Mouse (Mus musculus): ENCODE results near the gene Uqcr11.

Gene Uqcr11

DNA sequence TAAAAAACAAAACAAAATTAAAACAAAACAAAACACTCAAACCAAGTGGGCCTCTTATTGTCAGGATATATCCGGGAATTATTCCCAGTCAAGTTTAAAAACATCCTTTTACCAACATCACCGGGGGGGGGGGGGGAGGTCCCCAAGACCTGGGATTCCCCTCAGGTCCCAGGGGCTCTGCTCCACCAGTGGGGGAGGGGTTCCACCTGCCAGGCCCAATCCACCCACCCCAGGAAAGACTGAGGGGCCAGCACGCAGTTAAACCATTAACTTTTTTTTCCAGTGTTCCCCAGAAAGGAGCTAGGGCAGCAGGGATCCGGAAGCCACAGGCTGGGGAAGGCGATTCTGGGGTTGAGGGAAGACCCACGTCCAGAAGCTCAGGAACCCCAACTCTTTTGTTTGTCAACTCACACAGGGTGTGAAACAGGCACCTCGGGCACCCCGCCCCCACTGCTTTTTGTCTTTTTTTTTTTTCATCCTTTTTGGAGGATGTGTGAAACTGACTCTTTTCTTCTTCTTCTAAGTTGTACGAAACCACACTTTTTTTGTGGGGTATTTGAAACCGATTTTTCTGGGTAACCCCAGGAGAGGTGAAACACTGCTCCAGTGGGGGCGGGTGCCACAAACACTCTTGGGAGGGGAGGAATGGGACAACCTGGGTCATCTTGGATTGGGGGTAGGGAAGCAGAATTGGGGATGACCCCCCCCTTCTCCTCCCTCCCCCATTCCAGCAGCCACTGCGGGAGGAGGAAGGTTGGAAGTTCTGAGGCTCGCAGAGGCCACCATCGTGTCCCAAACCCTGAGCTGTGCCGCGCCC lies 25.1 kb upstream of the Uqcr11 start:
- DNase-seq (ENCODE audit: low spot score in 2 of 2), result no peak

GRCm38 (mm10) chr10:80430375-80430980 lies 23.8 kb upstream of the Uqcr11 start:
- DNase-seq (ENCODE audit: low spot score in 2 of 2), result no peak

- DNase-seq (ENCODE audit: low spot score in 2 of 2), result no peak
Observed at GRCm38 (mm10) chr10:80429800-80430199, 23.2 kb upstream of the Uqcr11 start.

GRCm38 (mm10) chr10:80425041-80425440 lies 18.4 kb upstream of the Uqcr11 start:
- DNase-seq (ENCODE audit: low spot score in 2 of 2), result no peak

DNA sequence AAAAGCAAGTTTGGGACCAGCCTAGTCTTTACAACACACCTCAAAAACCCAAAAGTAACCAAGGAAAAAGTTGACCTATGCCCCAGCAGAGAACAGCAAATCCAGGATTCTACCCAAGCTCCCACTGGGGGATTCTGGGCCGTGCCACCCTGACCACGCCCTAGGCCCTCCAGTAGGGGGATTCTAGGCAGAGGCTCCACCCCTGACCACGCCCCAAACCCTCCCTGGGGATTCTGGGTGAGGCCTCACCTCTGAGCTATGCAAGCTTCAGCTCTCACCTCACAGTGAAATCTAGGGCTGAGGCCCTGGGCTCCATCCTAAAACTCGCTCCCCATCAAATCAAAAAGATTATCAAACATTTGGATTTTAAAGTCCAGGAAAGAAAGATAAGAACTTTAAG lies 16.9 kb upstream of the Uqcr11 start:
- DNase-seq (ENCODE audit: low spot score in 2 of 2), result no peak

DNA sequence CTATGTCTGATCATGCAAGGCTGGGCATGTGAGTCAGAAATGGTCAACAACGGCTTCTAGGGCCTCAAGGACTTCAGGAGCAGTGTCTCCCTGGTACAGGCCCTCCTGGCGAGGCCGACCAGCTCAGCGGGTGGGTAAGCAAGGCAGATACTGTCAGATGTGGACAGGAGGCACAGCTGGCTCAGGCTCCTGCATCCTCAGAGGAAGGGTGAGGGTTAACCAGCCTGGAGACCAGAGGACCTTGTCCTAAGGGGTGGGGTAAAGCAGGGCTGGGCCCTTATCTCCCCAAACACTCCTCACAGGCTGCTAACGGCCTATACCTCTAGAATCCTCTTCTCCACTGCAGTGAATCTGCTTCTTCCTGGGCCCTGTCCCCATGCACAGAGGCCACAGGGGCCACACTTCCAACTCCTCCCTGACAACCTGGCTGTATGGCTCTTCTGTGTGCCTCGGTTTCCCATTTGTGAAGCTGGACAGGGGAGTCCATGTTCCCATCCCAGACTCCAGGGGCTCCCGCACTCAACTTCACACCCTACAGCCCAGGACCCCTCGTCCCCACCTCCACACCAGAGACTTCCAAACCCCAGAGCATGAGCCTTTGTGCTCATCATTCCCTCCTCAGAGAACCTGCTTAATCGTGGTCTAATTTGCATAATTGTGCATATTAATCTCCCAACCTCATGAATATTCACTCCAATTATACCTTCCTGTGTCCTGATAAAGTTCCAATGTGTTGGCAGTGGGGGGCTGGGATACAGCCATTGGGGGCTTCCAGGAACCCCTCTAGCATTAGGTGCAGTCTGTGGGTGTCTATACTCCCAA lies 15.2 kb upstream of the Uqcr11 start:
- no peak for DNase-seq (ENCODE audit: low spot score in 2 of 2)

DNA sequence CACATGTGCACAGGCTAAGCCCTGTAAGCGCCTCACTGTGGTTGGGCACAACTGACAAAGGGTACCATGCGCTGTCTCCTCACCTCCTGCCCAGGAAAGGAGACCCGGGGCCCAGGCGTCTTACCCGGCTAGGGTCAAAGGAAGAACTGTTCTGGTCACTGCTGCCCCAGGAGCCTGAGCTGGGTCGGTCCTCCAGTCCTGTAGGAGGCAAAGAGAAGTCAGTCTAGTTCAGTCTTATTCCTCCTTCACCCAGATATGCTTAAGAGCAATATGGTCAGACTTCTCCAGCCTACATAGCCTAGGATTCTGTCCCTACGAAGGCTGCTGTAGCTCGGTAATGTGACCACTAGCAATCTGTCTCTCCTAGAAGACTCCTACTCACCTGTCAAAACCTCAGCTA lies 14.6 kb upstream of the Uqcr11 start:
- DNase-seq (ENCODE audit: low spot score in 2 of 2), result no peak

GRCm38 (mm10) chr10:80420729-80421128 lies 14.1 kb upstream of the Uqcr11 start:
- DNase-seq (ENCODE audit: low spot score in 2 of 2), result no peak

- no peak for DNase-seq (ENCODE audit: low spot score in 2 of 2)
Observed at GRCm38 (mm10) chr10:80419419-80419818, 12.8 kb upstream of the Uqcr11 start.

- no peak for DNase-seq (ENCODE audit: low spot score in 2 of 2)
Observed at GRCm38 (mm10) chr10:80418311-80418710, 11.7 kb upstream of the Uqcr11 start.

- no peak for DNase-seq (ENCODE audit: low spot score in 2 of 2)
Observed at GRCm38 (mm10) chr10:80417841-80418240, 11.2 kb upstream of the Uqcr11 start.

- DNase-seq (ENCODE audit: low spot score in 2 of 2), result no peak
Observed at GRCm38 (mm10) chr10:80417371-80417770, 10.7 kb upstream of the Uqcr11 start.

DNA sequence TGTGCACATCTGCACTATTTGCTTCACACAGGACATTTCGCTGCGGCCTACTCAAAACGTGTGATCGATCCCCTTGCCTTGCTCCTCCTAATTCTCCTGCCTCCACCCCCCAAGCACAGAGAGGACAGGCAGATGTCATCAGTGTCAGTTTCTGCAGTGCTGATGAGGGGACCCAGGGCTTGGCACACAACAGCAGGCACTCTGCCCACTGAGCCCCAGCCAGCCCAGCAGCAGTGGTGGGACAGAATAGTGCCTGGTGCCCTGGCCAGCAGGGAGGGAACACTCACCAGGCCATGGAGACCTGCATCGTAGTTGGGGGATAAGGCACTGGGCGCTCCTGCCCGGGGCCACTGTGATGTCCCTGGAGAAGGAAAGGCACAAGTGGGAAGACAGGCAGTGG lies 8.9 kb upstream of the Uqcr11 start:
- DNase-seq (ENCODE audit: low spot score in 2 of 2), result no peak

- DNase-seq (ENCODE audit: low spot score in 2 of 2), result peak in 1 of 2 experiments; percentile 50
Observed at GRCm38 (mm10) chr10:80412656-80413541, 6.3 kb upstream of the Uqcr11 start.

- DNase-seq (ENCODE audit: low spot score in 2 of 2), result no peak
Observed at GRCm38 (mm10) chr10:80407924-80408323, 1.3 kb upstream of the Uqcr11 start.

DNA sequence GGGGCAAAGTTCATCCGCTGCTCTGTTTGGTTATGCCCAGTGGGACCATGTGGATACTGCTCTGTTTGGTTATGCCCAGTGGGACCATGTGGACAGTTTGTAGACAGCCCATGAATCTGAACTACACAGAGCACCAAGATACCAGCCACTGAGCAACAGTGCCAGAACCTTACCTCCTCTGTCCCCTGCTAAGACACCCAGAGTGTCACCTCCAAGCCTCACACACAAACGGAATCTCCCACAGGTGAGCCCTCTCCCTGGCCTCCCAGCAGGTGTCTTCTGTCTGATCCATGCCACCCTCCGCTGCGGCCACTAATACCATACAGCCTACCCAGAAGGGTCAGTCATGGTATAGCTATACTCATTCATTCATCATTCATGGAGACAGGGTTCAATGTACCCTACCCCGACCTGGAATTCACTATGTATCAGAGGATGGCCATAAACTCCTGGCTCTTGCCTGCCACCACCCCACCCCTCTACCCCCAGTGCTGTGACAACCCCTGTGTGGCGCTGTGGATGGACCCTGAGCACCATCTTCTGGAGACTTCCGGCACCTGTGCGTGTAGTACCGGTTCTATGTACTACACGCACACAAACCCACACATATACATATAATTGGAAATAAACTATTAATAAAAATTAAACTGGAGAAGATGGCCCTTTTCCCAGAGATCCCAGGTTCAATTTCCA lies 1.0 kb downstream of the Uqcr11 start:
- no peak for DNase-seq (ENCODE audit: low spot score in 2 of 2)

DNA sequence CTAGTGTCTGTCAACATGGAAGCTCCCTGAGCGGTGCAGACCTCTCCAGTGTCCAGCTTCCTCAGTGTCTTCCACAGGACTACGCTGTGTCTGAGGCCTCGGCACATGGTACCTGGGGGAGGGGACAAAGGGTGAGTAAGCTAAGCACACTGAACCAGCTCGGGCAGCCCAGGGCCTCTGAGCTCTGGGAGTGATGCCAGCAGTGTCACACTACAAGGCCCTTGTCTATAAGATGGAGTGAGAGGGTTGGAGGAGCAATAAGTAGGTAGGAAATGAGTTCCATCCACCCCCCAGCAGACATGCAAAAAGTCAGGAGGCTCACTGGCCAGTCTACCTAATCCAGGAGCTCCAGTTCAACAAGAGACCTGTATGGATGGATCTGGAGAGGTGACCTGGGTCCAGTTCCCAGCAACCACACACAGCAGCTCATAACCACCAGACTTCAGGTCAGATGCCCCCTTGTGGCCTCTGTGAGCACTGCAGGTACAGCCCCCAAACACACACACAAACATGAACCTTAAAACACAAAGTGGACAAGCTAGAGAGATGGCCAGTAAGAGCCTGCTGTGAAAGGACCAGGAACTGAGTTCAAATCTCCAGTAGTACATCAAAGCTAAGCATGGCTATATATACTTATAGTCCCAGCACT lies 3.5 kb downstream of the Uqcr11 start:
- no peak for DNase-seq (ENCODE audit: low spot score in 2 of 2)

DNA sequence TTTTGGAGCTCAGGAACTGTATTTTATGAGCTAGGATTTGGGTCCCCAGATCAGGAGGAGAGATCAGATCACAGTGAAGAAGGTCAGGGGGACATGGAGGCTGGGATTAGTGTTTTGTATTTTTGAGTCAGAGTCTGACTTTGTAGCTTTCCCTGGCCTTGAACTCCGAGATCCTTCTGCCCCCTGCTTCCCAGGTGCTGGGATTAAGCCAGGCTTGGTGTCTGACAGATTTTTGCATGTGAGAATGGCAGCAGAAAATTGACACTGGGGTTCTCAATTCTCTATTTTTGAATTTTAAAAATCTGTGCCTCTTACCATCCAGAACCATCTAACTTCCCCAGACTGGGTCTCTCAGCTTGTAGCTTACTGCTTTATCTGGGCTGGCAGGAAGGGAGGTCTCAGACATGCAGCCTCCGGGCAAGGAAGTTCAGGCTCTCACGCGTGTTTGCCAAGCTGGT lies 5.9 kb downstream of the Uqcr11 start:
- DNase-seq (ENCODE audit: low spot score in 2 of 2), result no peak

DNA sequence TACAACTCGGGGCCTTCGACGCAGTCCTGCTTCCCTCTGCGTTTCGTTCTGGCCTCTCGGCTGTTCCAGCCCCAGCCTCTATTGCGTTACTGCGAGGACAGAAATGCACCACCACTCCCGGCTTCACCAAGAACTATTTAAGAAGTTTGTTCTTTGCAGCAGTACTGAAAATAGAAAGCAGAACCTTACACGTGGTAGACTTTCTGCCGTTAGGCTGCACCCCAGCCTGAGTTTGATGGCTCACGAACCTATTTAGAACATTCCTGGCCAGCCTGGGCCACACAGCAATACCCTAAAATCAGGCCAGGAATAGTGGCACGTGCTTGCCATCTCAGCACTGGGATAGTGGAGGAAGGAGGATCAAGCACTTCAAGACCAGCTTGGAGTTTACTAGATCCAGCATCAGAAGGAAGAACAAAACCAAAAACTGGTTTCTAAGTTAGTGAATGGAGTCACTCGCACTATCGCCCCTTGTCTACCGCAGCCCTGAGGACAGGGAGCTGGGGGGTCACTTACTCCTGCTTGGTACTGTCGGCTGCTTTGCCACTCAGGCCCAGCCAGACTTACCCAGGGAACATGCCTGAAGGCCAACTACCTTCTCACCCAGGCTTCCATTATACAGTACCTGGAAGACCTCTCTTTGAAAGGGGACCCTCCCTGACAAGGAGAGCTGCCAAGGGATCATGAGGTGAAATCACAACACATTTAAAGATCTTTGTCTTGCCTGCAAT lies 6.5 kb downstream of the Uqcr11 start:
- DNase-seq (ENCODE audit: low spot score in 2 of 2), result no peak

Data from frontal cortex, postnatal 25 days (tissue).